Mouse (Mus musculus) kidney, adult 18-20 months (tissue): Measurements from ENCODE around the gene Actn2.

Source experiments
- DNase-seq: peaks from one replicate; pipeline ENCODE4 v3.0.0; 2021

Actn2 gene

DNA sequence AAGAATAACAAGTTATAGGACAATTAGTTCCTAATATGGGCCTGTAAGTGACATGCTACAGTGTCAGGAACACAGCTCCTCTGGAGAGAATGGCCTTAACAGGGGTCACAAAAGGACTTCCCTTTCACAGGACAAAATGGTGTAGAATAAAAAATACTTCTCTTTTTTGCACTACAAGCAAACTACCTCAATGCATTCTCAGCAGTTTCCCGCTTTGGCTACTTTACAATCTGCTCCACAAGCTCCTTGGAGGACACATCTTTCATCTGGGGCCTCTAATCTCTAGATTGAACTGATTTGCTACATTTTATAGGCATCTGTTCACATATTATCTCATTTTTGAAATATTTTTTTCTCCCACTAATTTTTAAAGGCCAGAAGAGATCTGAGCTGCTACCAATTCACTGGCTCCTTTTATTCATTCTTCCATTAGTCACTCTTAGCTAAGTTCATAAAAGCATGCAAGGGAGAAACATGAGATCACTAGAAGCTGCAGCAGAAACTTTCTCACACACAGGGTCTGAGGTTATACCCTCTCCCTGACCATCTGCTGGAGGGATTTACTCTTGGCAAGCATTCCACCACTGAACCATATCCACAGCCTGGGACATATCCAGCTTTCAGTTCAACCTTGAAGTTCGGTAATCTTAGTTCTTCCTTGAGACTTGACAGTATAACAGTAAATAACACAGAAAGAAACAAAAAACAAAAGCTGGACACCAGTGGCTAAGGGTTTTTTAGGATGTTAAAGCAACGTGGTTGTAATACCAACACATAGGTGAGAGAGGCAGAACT lies 84.5 kb downstream of the Actn2 start:
- no peak for DNase-seq

DNA sequence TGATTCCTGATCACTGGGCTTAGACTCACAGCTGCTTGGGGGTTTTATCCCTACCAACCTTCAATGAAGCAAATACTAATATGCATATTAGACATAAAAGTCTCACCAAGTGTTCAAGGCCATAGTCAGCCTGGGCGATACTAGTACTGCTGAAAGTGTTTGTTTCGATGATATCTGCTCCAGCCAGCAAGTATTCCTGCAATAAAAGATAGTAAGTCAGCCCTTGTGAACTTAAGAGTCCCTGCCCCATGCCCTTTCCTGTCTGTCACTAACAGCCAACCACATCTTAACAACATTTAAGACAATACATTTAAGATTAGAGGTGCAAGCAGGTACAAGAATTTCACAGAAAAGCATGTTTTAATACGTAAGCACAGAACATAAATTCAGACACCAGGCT lies 90.1 kb downstream of the Actn2 start:
- no peak for DNase-seq

GRCm38 (mm10) chr13:12249195-12249898 lies 91.2 kb downstream of the Actn2 start:
- no peak for DNase-seq

DNA sequence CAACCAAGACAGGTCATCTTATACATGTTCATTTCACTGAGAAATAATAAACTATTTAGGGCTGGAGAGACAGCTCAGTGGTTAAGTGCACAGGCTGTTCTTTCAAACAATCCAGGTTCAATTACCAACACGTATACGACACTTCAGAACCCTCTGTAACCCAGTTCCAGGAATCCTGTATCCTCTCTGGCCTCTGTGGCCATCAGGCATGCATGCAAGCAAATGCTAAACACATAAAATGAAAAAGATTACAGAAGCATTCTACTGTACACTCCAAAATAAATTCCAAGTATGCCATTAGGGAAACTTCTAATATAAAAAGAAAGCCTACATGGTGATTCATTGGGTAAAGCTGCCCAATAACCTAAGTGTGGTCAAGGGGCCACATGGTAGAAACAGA lies 94.6 kb downstream of the Actn2 start:
- DNase-seq, result no peak

DNA sequence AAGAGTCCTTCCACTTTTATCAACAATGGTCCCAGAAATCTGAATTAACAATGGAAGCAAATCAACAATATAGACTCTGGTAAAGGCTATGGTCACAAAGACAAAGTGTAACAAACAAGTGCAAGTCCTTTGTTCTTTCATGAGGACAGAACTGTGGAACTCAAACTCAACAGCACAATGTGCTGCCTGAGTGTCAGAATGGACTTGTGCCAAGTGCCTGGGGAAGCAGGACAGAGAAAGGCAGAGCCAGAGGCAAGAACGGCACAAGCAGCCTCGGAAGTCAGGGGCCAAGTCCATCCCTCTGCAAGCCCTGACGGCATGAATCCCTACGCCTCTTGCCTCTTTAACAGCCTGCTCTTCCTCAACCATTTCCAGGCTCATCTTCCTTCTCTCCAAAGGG lies 96.6 kb downstream of the Actn2 start:
- no peak for DNase-seq

DNA sequence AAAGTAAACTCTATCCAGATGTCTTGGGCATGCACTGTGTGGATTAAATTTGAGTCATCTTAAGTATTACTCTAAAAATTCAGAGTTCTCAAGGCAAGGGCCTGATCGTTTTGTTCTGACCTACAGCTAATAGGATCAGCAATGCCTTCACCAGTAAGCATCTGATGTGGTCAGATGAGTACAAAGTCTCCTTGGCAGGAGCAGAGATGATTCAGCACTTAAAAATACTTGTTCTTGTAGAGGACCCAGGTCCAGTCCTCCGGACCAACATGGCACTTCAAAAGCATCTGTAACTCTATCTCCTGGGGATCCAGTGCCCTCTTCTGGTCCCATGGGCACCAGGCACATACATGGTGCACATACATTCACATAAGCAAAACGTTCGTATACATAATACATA lies 108.4 kb downstream of the Actn2 start:
- DNase-seq, result peak; percentile 22

DNA sequence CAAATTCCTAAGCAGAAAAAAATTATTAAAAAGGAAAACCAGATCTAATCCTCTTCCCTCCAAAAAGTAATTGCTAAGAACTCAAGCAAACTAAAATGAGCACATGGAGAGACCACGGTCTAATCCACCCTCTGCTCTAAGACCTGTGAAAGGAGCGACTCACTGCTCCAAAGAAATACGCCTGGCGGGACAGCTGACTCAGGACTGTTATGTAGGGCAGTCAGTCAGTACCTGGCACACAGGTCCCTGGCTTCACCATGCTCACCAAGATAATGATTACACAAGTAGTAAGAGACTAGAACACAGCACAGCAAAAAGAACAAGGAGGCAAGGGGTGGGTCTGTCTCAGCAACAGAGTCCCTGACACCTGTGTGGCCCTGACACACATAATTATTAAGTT lies 112.3 kb downstream of the Actn2 start:
- peak; percentile 37 for DNase-seq

DNA sequence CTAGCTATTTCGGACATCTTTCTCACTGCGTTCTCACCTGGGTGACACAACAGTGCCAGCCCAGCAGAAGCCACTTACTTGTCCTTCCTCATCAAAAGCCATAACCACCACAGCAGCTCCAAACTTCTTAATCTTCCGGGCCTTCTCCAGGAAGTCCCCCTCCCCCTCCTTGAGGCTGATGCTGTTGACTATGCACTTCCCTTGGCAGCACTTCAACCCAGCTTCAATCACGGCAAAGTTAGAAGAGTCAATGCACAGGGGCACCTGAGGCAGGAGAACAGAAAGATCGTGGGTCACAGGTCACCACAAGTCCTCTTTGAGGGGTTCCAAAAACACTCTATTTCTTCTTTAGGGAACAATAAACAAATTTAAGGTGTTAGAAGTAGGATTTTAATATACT lies 113.0 kb downstream of the Actn2 start:
- peak; percentile 15 for DNase-seq
